Mouse (Mus musculus): Measurements from ENCODE around the gene Rtn4. TPM values are rescaled to one million over a fixed set of nuclear protein-coding genes. Genes with fewer than 3 reads are reported as not detected.
A peak's percentile ranks its signal among the peaks of the same experiment; 100 is the strongest.

The Rtn4 gene
- total and polyA plus RNA-seq, 3 experiments, result 46.5 to 202 (median 57.8) TPM

GRCm38 (mm10) chr11:29645411-29646066 is 47.2 kb upstream of the Rtn4 start:
- no peaks in the 10 kb centered on the region for H3K79me2 ChIP-seq (ENCODE audit: control insufficient read depth, insufficient read depth, low read length, poor library complexity)
- no peaks in the 10 kb centered on the region for H3K27me3 ChIP-seq (ENCODE audit: control insufficient read depth in 1 of 2, insufficient read depth in 2 of 2, low read length in 2 of 2)
- TF ChIP-seq ZNF384 (IDR thresholded peaks at IDR 0.05; ENCODE audit: low read depth, low read length) (peak; percentile 33; the same call in 1 of the 2 replicates), GATA1 (IDR thresholded peaks at IDR 0.05; ENCODE audit: low read depth, low read length) (peak; percentile 45; the same call in 1 of the 2 replicates), ZMIZ1 (IDR thresholded peaks at IDR 0.05; ENCODE audit: low read depth, low read length) (no peak), TAL1 (IDR thresholded peaks at IDR 0.05; ENCODE audit: low read length) (peak; percentile 51; the same call in 1 of the 2 replicates), MAFK (IDR thresholded peaks at IDR 0.05; ENCODE audit: borderline replicate concordance, low read depth, low read length) (peak; percentile 85; the same call in 1 of the 2 replicates), MYC (IDR thresholded peaks at IDR 0.05; ENCODE audit: low read depth, low read length) (0 out of 2 replicates have a peak, but pooled peaks have one; percentile 43), KAT2A (conservative IDR thresholded peaks at IDR 0.05; ENCODE audit: low read depth, low read length) (no peak), ZC3H11A (IDR thresholded peaks at IDR 0.05; ENCODE audit: low read depth, low read length) (no peak), USF2 (IDR thresholded peaks at IDR 0.05; ENCODE audit: borderline replicate concordance in 1 of 2, insufficient read depth in 1 of 2, low read depth in 1 of 2, low read length in 2 of 2) (no peak), ETS1 (IDR thresholded peaks at IDR 0.05; ENCODE audit: low read depth, low read length) (peak; percentile 94), UBTF (IDR thresholded peaks at IDR 0.05; ENCODE audit: borderline replicate concordance, insufficient read depth, low read depth, low read length) (no peak), POLR2AphosphoS2 (IDR thresholded peaks at IDR 0.05; ENCODE audit: low read length) (no peak), POLR2AphosphoS5 (IDR thresholded peaks at IDR 0.05; ENCODE audit: borderline replicate concordance, low read depth, low read length) (no peak), ZKSCAN1 (IDR thresholded peaks at IDR 0.05; ENCODE audit: low read depth, low read length) (no peak), MAZ (IDR thresholded peaks at IDR 0.05; ENCODE audit: low read depth, low read length) (0 out of 2 replicates have a peak, but pooled peaks have one; percentile 28), RCOR1 (IDR thresholded peaks at IDR 0.05; ENCODE audit: low read depth, low read length) (peak; percentile 44; the same call in 1 of the 2 replicates), SIN3A (IDR thresholded peaks at IDR 0.05; ENCODE audit: low read length) (peak; percentile 96), CTCF (IDR thresholded peaks at IDR 0.05 in 2 of 3, conservative IDR thresholded peaks at IDR 0.05 in 1 of 3; ENCODE audit: control insufficient read depth in 1 of 3, insufficient read depth in 1 of 3, low read depth in 2 of 3, low read length in 3 of 3, poor library complexity in 1 of 3, severe bottlenecking in 1 of 3) (no peak), CHD2 (IDR thresholded peaks at IDR 0.05; ENCODE audit: low read length) (no peak), TCF12 (IDR thresholded peaks at IDR 0.05; ENCODE audit: low read depth, low read length) (peak; percentile 40; the same call in 1 of the 2 replicates), TBP (IDR thresholded peaks at IDR 0.05; ENCODE audit: low read depth, low read length) (no peak), MAX (IDR thresholded peaks at IDR 0.05; ENCODE audit: low read length) (peak; percentile 71; the same call in 1 of the 2 replicates), EP300 (IDR thresholded peaks at IDR 0.05; ENCODE audit: low read depth in 1 of 2, low read length in 2 of 2) (peak; percentile 71 to 73), GABPA (IDR thresholded peaks at IDR 0.05; ENCODE audit: low read depth, low read length) (peak; percentile 90), POLR2A (IDR thresholded peaks at IDR 0.05; ENCODE audit: control insufficient read depth in 1 of 2, insufficient read depth in 1 of 2, low read depth in 1 of 2, low read length in 2 of 2, poor library complexity in 1 of 2) (no peak), BHLHE40 (IDR thresholded peaks at IDR 0.05; ENCODE audit: borderline replicate concordance, low read depth, low read length) (no peak), MXI1 (IDR thresholded peaks at IDR 0.05; ENCODE audit: low read depth, low read length) (peak; percentile 93), MEF2A (IDR thresholded peaks at IDR 0.05; ENCODE audit: extremely low read depth, insufficient replicate concordance, low read depth, low read length, poor library complexity, severe bottlenecking) (no peak), USF1 (IDR thresholded peaks at IDR 0.05; ENCODE audit: low read depth, low read length) (peak; percentile 70), HCFC1 (IDR thresholded peaks at IDR 0.05; ENCODE audit: low read depth, low read length) (no peak), MYB (IDR thresholded peaks at IDR 0.05; ENCODE audit: low read depth, low read length) (no peak), JUND (IDR thresholded peaks at IDR 0.05; ENCODE audit: low read depth, low read length) (0 out of 2 replicates have a peak, but pooled peaks have one; percentile 45)
- H3K4me1 ChIP-seq (ENCODE audit: control insufficient read depth in 1 of 2, insufficient read depth in 2 of 2, low read length in 2 of 2), result peaks cover 18 to 23% of the 10 kb centered on the region in 2 experiments
- H3K36me3 ChIP-seq (ENCODE audit: control insufficient read depth in 1 of 2, insufficient read depth in 2 of 2, low read length in 2 of 2), result peaks cover 0 to 19% of the 10 kb centered on the region in 2 experiments; a peak in 2 of 4 replicates
- no peak overlapping the region for H3K4me3 ChIP-seq (ENCODE audit: control insufficient read depth in 1 of 2, insufficient read depth in 1 of 2, low read depth in 2 of 2, low read length in 2 of 2)
- H3K27ac ChIP-seq (ENCODE audit: control insufficient read depth, low read depth, low read length), result no peak overlapping the region; the same call in 1 of the 2 replicates
- no peak overlapping the region for H3K9ac ChIP-seq (ENCODE audit: control insufficient read depth, low read depth, low read length, poor library complexity, severe bottlenecking)
- H3K9me3 ChIP-seq (replicated peaks; ENCODE audit: insufficient read depth, low read length), result no peaks in the 10 kb centered on the region
- DNase-seq (ENCODE audit: low read depth, low spot score), result peak; percentile 83

Data from MEL (cell line).